Mouse (Mus musculus) NIH3T3 (cell line): ENCODE data around the gene Calhm3.

Source experiments
- DNase-seq: peaks from one replicate; pipeline ENCODE4 v3.0.0-alpha.2; 2012; ENCODE audit warnings: low read depth

The Calhm3 gene

GRCm38 (mm10) chr19:47157664-47158063 lies at the start of gene Calhm3:
Calhm3 (minus strand) TSS chr19:47157764.
- DNase-seq: no peak

GRCm38 (mm10) chr19:47206126-47206525 lies 48.6 kb upstream of the Calhm3 start:
- no peak for DNase-seq

GRCm38 (mm10) chr19:47204653-47205052 lies 47.1 kb upstream of the Calhm3 start:
- DNase-seq: no peak

GRCm38 (mm10) chr19:47203042-47203441 lies 45.5 kb upstream of the Calhm3 start:
- DNase-seq: no peak

- no peak for DNase-seq
These were observed 44.9 kb upstream of the Calhm3 start for GRCm38 (mm10) chr19:47202429-47202828.

- DNase-seq: no peak
These were observed 44.4 kb upstream of the Calhm3 start for GRCm38 (mm10) chr19:47201972-47202371.

GRCm38 (mm10) chr19:47198671-47199350 lies 41.2 kb upstream of the Calhm3 start:
- DNase-seq: no peak

GRCm38 (mm10) chr19:47192158-47192557 lies 34.6 kb upstream of the Calhm3 start:
- no peak for DNase-seq

- no peak for DNase-seq
These were observed 31.1 kb upstream of the Calhm3 start for GRCm38 (mm10) chr19:47188515-47189128.

GRCm38 (mm10) chr19:47186514-47187275 lies 29.1 kb upstream of the Calhm3 start:
- DNase-seq: no peak

GRCm38 (mm10) chr19:47184736-47185135 lies 27.2 kb upstream of the Calhm3 start:
- peak; percentile 23 for DNase-seq

- DNase-seq: no peak
These were observed 26.7 kb upstream of the Calhm3 start for GRCm38 (mm10) chr19:47184221-47184620.

- no peak for DNase-seq
These were observed 22.4 kb upstream of the Calhm3 start for GRCm38 (mm10) chr19:47180011-47180410.

- peak; percentile 44 for DNase-seq
These were observed 21.8 kb upstream of the Calhm3 start for GRCm38 (mm10) chr19:47179272-47179809.

- peak; percentile 61 for DNase-seq
These were observed 21.1 kb upstream of the Calhm3 start, which contains the start of gene Neurl1a for GRCm38 (mm10) chr19:47178431-47179271. Neurl1a (plus strand) TSS chr19:47178820.

- peak; percentile 50 for DNase-seq
These were observed 20.4 kb upstream of the Calhm3 start for GRCm38 (mm10) chr19:47178001-47178400.

GRCm38 (mm10) chr19:47176916-47177505 lies 19.4 kb upstream of the Calhm3 start:
- peak; percentile 84 for DNase-seq

GRCm38 (mm10) chr19:47175472-47175871 lies 17.9 kb upstream of the Calhm3 start:
- DNase-seq: no peak

- DNase-seq: peak; percentile 72
These were observed 17.0 kb upstream of the Calhm3 start for GRCm38 (mm10) chr19:47174515-47174914.

GRCm38 (mm10) chr19:47168793-47169412 lies 11.3 kb upstream of the Calhm3 start:
- DNase-seq: peak; percentile 95

- peak; percentile 83 for DNase-seq
These were observed 10.7 kb upstream of the Calhm3 start for GRCm38 (mm10) chr19:47168223-47168622.
